ENCODE assay signal across 9 mouse cellular contexts in the genomic region with DNA sequence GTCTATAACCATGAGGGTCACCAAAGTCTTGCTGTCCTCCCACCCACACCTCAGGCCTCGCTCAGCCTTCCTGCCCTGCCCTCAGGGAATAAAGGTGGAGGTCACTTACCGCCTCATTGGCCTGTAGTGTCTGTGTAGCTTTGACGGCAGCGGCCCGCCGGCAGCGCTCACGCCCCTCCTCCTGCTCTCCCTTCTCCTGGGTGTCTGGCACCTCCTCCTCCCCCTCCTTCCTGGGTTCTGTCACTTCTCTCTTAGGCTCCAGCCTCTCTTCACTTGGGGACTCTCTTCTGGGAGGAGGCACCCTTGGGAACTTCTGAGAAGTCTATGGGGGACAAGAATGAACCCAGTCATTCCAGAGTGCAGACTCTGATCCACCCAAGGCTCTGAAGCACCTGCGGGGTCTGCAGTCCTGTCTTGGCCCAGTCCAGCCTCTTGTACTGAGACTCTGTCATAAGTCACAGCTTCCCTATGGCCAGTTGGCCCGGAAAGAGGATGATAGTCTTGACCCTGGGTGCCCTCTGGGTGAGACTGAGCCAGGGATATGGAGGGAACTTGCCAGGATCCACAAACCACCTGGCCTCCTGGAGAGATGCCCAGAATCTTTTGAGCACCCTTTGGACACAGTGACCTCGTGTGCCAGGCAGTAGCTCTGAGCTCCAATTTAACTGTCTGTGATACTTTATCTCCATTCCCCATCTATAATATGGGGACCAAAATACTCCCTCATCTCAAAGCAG. TPM values are rescaled to one million over a fixed set of nuclear protein-coding genes. Genes with fewer than 3 reads are reported as not detected.
DNase-seq lines count a peak whose midpoint lies in the region; ATAC-seq lines count a peak whose summit lies in the region.
"Had no signal": no experiment of that assay in that cellular context is flagged by ENCODE, and none has a peak within 500 bp of the region (broad histone marks: within the 10 kb centered on the region; RNA-seq: fewer than 3 reads in every experiment).

No protein-coding gene starts in this region.

- ATAC-seq in heart, embryonic 14.5 days (ENCODE audit: insufficient number of reproducible peaks, insufficient read depth, low FRiP score, low read depth), result 0 out of 2 replicates have a peak, but pooled peaks have one; percentile 15
- ATAC-seq in monocyte, adult 5-6 weeks (replicated peaks; ENCODE audit: insufficient number of reproducible peaks, low FRiP score, low TSS enrichment, poor library complexity, severe bottlenecking), result no peak
- no peak for ATAC-seq in intestine, embryonic 16.5 days

- WGBS in heart, embryonic 14.5 days, result 41% methylated on average over 11 of the region's 11 CpGs
- WGBS in intestine, embryonic 16.5 days, result 65% methylated on average over 11 of the region's 11 CpGs

- peak; percentile 71 for DNase-seq in left cerebral cortex, postnatal 4 days
- DNase-seq in left cerebral cortex, postnatal 25 days (ENCODE audit: low spot score in 2 of 2), result no peak
- DNase-seq in cerebellum, adult 9-10 months, result peak; percentile 98
- DNase-seq in lung, postnatal 36 days, result peak; percentile 90
- DNase-seq in left cerebral cortex, adult 8-10 months (ENCODE audit: low spot score in 2 of 2), result no peak

- H3K4me2 ChIP-seq in heart, embryonic 14.5 days (ENCODE audit: low read length), result no peak overlapping the region
- H3K4me2 ChIP-seq in intestine, embryonic 16.5 days (ENCODE audit: low read depth, low read length), result no peak overlapping the region
- H3K4me2 ChIP-seq: midbrain, embryonic 11.5 days had no signal

- peak overlapping the region in 1 of 2 experiments; percentile 26; a peak in 1 of 4 replicates for H3K27ac ChIP-seq in heart, embryonic 14.5 days (replicated peaks in 1 of 2; ENCODE audit: control insufficient read depth in 1 of 2, insufficient read depth in 1 of 2, low read depth in 2 of 2, low read length in 2 of 2)
- H3K27ac ChIP-seq in intestine, embryonic 16.5 days (ENCODE audit: low read length), result no peak overlapping the region

- peaks cover 83% of the 10 kb centered on the region for H3K36me3 ChIP-seq in heart, embryonic 14.5 days (ENCODE audit: control insufficient read depth, insufficient read depth, low read length)
- H3K36me3 ChIP-seq in intestine, embryonic 16.5 days (ENCODE audit: control insufficient read depth, insufficient read depth, low read length), result peaks cover 21% of the 10 kb centered on the region

- H3K4me3 ChIP-seq in heart, embryonic 14.5 days (ENCODE audit: control insufficient read depth in 1 of 2, insufficient read depth in 1 of 2, low read depth in 1 of 2, low read length in 2 of 2), result no peak overlapping the region
- no peak overlapping the region for H3K4me3 ChIP-seq in intestine, embryonic 16.5 days (ENCODE audit: low read length)

- no peaks in the 10 kb centered on the region for H3K27me3 ChIP-seq in heart, embryonic 14.5 days (ENCODE audit: control insufficient read depth, insufficient read depth, low read length)
- H3K27me3 ChIP-seq in intestine, embryonic 16.5 days (replicated peaks; ENCODE audit: control insufficient read depth, insufficient read depth, low read length), result no peaks in the 10 kb centered on the region

- no peaks in the 10 kb centered on the region for H3K9me3 ChIP-seq in heart, embryonic 14.5 days (ENCODE audit: control insufficient read depth, low read length)
- H3K9me3 ChIP-seq in intestine, embryonic 16.5 days (ENCODE audit: control insufficient read depth, low read length), result no peaks in the 10 kb centered on the region

- H3K4me1 ChIP-seq in heart, embryonic 14.5 days (ENCODE audit: control insufficient read depth in 2 of 2, insufficient read depth in 2 of 2, low read length in 2 of 2), result peaks cover 18 to 32% of the 10 kb centered on the region in 2 experiments
- peaks cover 24% of the 10 kb centered on the region for H3K4me1 ChIP-seq in intestine, embryonic 16.5 days (ENCODE audit: control insufficient read depth, insufficient read depth, low read length)

- H3K9ac ChIP-seq in heart, embryonic 14.5 days (ENCODE audit: low read length), result no peak overlapping the region
- no peak overlapping the region for H3K9ac ChIP-seq in intestine, embryonic 16.5 days (ENCODE audit: low read depth, low read length)

- intact Hi-C loops in left cerebral cortex, postnatal 4 days (cut with DNase I), result no loop called here
- intact Hi-C loops in left cerebral cortex, postnatal 25 days (cut with DNase I), result no loop called here

RNA-seq across cellular contexts. Expression of a gene that starts 6.7 kb away (rescaled TPM):
- total RNA-seq in left cerebral cortex, postnatal 4 days (2021), result 10 to 100 TPM; 11.0 to 11.1 TPM
- total RNA-seq in left cerebral cortex, postnatal 25 days (2021), result 1 to 10 TPM; 4.9 to 5.2 TPM
- 0.43 and 0.68 TPM in 2 replicates for polyA plus RNA-seq in heart, embryonic 14.5 days (2014; fragmentation: Nextera tagmentation; extraction: Ambion mirVana)
- total RNA-seq in monocyte, adult 5-6 weeks (2017), result 0.78 to 3.5 TPM in 2 of 3 replicates, not detected in the other
- polyA plus RNA-seq in intestine, embryonic 16.5 days (2015; fragmentation: Nextera tagmentation; extraction: Ambion mirVana), result 0.34 and 0.67 TPM in 2 replicates
- 1 to 10 TPM; 5.1 to 6.3 (median 5.8) TPM for total RNA-seq in left cerebral cortex, adult 8-10 months (2022)

RNA-seq across cellular contexts. Expression of a gene that starts 40.8 kb away (rescaled TPM):
- total RNA-seq in left cerebral cortex, postnatal 4 days (2021), result 10 to 100 TPM; 61.8 to 73.1 TPM
- 100 to 1,000 TPM; 104 to 108 TPM for total RNA-seq in left cerebral cortex, postnatal 25 days (2021)
- 2.4 and 3.4 TPM in 2 replicates for polyA plus RNA-seq in heart, embryonic 14.5 days (2014; fragmentation: Nextera tagmentation; extraction: Ambion mirVana)
- 0.19 to 0.32 TPM in 2 of 3 replicates, not detected in the other for total RNA-seq in monocyte, adult 5-6 weeks (2017)
- polyA plus RNA-seq in intestine, embryonic 16.5 days (2015; fragmentation: Nextera tagmentation; extraction: Ambion mirVana), result 2.4 and 3.4 TPM in 2 replicates
- total RNA-seq in left cerebral cortex, adult 8-10 months (2022), result 10 to 100 TPM; 72.6 to 93.3 (median 83.6) TPM

RNA-seq across cellular contexts. Expression of a gene that starts 54.5 kb away (rescaled TPM):
- total RNA-seq in left cerebral cortex, postnatal 4 days (2021), result 1 to 10 TPM; 3.1 to 3.5 TPM
- total RNA-seq in left cerebral cortex, postnatal 25 days (2021), result 1 to 10 TPM; 3.7 to 3.9 TPM
- 1.4 TPM in 2 replicates for polyA plus RNA-seq in heart, embryonic 14.5 days (2014; fragmentation: Nextera tagmentation; extraction: Ambion mirVana)
- 0.10 TPM in 1 of 3 replicates, not detected in the others for total RNA-seq in monocyte, adult 5-6 weeks (2017)
- 2.5 and 3.2 TPM in 2 replicates for polyA plus RNA-seq in intestine, embryonic 16.5 days (2015; fragmentation: Nextera tagmentation; extraction: Ambion mirVana)
- total RNA-seq in left cerebral cortex, adult 8-10 months (2022), result 1 to 10 TPM; 4.1 to 4.9 (median 4.1) TPM

Comparison
In these comparisons a context has a peak if more than half of its experiments do, and no peak if none do; other contexts are left out.
1. DNase-seq: peak in left cerebral cortex, postnatal 4 days (single experiment), cerebellum, adult 9-10 months (single experiment) and lung, postnatal 36 days (single experiment); none in left cerebral cortex, postnatal 25 days (0 of 2) and left cerebral cortex, adult 8-10 months (0 of 2).
2. RNA of a gene that starts 40.8 kb away (total RNA-seq): 104 to 108 TPM in left cerebral cortex, postnatal 25 days, 72.6 to 93.3 TPM in left cerebral cortex, adult 8-10 months and 61.8 to 73.1 TPM in left cerebral cortex, postnatal 4 days; 0.19 to 0.32 TPM in monocyte, adult 5-6 weeks; every median in the first group is over 10 times any median in the second.